Mouse (Mus musculus) gastrocnemius, adult 18-20 months (tissue): ENCODE data around the gene Fundc1. TPM values are rescaled to one million over a fixed set of nuclear protein-coding genes. Genes with fewer than 3 reads are reported as not detected.
"Not testable (repeated sequence)": the region's sequence is repeated elsewhere in the genome, so short reads cannot be mapped to it uniquely, and the experiment has no call there.

Experiments used
- DNase-seq: peaks from one replicate; pipeline ENCODE4 v3.0.0; 2021; ENCODE audit warnings: low spot score
- long read RNA-seq, 2 experiments: library from polyadenylated mRNA; stranded (forward); transcript quantifications; one replicate each; pipeline ENCODE4 v2.0.0; 2021
- total RNA-seq, 2 experiments: library from RNA; stranded (reverse); gene quantifications; 2 replicates each; pipeline ENCODE4 v1.2.3; 2021

Gene Fundc1
- total RNA-seq: 10 to 100 TPM; 27.6 to 34.6 TPM
- long read RNA-seq, experiment 1, transcript Fundc1-201 (5 exons, 1,983 nt): major isoform, 52 of 55 reads
- long read RNA-seq, experiment 1, partial matches to known transcripts: 0 of 55 reads
- long read RNA-seq, experiment 1, other reads (novel, unspliced or antisense): 1 of 55 reads
- long read RNA-seq, experiment 2, transcript Fundc1-201 (5 exons, 1,983 nt): major isoform, 59 of 61 reads
- long read RNA-seq, experiment 2, partial matches to known transcripts: 0 of 61 reads
- long read RNA-seq, experiment 2, other reads (novel, unspliced or antisense): 1 of 61 reads

DNA sequence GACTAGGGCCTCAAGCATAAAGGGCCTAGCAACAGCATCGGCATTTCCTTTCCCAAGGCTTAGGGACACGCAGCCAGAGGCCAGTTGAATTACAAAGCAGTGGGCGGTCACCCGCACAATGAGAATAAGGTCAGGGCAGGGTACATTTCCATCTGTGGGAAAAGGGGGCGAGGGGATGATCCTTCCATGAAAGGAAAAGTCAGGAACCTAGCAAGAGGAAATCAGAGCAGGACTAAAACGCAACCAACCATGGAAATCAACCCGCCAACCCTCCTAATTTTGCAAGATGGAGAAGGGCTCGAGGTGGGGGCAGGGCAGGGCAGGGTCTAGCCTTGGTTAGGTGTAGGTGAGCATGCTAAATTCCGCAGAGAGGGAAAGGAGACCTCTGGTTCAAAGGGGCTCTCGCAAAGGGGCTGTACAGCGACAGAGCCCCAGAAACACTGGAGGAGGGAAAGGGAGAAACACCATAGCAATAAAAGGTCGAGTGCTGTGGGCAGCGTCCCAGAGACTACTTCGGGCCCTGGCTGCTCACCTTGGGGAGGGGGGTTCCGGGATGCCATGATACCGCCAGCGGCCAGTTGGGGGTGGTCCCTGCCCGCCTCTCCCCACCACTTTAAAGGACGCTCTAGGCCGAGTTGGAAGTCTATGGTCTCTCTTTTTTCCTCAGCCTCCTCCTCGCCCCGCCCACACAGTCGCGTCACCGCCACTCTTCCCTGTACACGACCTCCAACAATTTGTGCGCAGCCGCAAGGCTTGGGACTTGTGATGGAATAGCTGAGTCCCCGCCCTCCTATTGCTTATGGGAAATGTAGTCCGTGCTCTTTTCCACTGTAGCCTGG lies at the start of gene Fundc1:
Gene Fundc1 (minus strand): TSS at position 705 of the 839 bp plus-strand sequence.
- peak; percentile 93 for DNase-seq

DNA sequence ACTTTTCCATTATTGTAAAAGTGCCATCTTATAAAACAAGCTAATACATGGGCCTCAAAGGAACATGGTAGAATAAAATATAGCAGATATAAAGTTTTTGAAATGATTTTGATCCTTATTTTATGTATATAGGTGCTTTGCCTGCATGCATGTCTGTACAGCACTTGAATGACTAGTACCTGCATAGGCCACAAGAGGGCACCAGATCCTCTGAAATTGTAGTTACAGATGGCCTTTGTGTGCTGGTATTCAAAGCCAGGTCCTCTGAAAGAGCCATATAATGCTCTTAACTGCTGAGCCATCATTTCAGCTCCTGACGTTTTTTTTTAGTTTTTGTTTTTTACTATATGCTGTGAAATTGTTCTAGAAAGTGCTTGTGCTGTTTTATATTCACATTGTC lies 39.1 kb upstream of the Fundc1 start:
- no peak for DNase-seq

DNA sequence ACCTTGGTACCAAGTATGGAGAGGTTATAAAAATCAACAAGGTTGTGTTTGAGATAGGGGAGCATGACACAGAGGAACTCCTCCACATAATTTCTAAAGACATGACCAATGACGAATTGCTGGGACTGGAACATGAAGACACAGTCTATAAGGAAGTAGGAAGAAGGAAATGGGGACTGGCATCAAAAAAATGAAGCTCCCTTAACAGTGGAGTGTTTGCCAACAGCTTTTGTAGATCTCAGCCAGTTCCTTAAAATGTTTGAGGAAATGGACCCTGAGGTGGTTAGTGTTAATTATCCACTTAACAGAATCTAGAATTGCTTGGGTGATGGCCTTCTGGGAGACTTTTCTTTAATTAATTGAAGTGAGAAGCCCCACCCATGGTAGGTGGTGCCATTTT lies 36.6 kb upstream of the Fundc1 start:
- DNase-seq: no peak

DNA sequence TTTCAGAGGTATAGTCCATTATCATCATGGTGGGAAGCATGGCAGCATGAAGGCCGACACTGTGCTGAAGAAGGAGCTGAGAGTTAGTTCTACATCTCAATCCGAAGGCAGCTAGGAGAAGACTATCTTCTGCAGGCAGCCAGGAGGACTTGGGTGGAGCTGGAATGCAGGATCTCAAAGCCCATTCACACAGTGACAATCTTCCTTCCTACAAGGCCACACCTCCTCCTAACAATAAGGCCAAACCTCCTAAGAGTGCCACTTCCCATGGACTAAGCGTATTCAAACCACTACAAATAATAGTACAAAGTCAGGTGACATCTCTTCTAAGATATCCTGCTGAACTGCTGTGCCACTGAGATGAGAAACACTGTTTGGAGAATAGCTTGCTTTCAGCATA lies 35.5 kb upstream of the Fundc1 start:
- no peak for DNase-seq

DNA sequence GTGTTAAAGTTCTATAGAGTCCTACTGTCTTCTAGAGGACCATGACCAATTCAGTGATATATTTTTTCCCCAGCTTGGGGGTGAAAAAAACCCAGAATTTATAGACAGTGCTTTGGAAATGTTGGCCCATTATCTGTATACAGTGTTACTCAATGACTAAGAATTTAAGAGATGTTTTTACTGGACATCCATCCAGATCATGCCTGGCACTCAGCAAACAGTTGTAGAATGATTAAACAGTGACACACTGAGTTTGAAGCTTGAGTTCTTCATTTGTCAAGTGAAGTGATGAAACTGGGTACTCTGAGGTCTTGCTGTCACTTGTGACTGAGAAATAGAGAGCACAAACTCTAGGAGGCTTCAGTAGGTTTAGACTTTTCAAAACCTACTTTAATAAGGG lies 21.2 kb upstream of the Fundc1 start:
- DNase-seq: no peak

DNA sequence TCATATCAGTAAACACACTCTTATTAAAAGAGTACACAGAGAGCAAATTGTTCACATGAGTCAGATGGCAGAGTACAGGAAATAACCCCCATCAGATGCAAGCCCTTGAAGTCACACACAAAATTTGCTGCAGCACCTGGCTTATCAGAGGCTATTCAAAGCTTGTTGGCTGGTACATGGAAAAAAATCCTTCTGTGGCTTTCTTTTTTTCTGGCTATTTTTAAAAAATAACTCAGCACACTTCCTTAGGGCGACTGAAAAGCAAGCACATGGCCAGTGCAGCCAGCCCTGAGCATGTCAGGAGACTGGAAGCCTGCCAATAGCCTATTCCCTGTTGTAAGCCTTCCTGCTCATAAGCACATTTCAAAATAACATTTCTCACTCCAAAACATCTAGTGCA lies 18.6 kb upstream of the Fundc1 start:
- DNase-seq: peak; percentile 62

DNA sequence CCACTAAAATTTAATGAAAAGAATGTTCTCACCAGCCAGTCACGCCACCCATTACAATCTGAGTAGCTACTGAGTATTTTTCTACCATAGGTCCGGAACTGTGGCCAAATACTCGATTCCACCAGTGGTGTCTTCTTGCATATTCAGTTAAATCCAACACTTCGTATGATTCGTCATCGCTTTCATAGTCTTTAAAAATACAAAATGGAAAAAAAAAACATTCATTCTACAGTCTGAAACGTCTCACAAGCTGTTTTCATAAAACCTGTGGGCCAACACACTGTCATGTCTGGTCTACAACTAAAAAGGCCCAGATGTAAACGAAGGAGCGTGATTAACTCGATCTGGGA lies 879 bp downstream of the Fundc1 start:
- DNase-seq: no peak

DNA sequence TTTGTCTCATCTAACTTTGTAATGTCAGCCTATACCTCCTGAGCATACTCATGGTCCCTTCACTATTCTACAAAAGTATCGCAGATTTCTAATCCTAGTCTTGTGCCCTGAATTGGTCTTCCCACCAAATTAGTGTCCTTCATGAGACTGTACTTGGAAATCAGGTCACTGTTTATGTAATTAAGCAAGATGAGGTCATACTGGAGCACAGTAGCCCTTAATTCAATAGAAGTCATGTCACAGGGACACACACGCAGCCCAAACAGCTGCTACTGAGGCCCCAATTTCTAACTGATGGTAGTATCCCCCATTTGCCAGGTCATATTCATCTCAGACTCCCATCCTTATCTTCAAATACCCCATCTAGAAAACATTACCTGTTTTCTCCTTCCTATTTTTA lies 3.5 kb downstream of the Fundc1 start:
- DNase-seq: no peak

DNA sequence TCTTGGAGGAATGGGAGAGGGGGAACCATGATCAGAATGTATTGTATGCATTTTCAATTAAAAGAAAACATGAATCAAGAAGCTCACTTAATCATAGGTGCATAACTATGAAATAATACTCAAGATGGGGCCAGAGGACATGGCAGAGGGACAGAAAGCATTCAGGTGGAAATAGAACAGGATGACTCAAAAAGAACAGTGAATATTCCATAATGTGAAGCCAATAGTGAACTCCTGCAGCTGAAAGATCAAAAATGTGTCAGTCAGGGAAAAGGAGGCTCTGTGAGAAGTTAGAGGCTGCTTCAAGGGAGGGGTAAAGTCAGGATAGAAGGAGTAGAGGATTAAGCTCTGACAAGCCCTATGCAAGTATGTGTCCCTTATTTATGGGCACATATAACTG lies 6.4 kb downstream of the Fundc1 start:
- no peak for DNase-seq

DNA sequence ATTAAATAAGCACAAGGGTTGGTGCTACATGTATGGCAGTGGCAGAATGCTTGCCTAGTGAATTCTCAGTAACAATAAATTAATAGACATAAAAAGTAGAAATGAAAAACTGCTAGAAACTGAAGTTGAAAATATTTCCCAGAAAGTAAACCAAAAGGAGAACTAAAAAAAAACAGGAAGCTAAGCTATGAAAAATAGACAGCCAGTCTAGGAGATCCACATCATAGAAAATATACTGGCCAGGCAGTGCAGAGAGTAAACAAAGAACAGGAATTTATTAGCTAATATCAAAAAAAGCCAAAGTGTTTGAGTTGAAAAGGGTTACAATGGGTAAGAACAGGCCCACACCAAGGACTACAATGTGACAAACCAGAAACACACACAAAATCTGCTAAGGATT lies 7.4 kb downstream of the Fundc1 start:
- no peak for DNase-seq

DNA sequence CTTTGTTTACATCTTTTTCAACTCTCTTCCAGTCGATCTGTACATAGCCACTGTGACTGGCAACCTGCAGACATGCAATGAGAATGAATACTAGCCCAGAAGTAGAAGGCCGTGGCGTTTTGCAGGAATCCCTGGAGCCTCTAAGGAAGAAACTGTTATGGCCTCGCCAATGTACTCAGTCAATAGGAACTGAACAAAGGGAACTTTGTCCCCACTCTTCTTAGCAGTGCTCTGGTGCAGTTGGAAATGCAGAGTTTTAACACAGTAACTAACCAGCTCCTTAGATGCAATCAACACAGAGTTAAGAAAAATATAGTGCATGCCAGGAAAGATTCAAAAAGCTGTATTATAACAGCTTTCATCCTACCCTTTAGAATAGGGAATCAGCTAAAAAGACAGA lies 13.4 kb downstream of the Fundc1 start:
- no peak for DNase-seq

DNA sequence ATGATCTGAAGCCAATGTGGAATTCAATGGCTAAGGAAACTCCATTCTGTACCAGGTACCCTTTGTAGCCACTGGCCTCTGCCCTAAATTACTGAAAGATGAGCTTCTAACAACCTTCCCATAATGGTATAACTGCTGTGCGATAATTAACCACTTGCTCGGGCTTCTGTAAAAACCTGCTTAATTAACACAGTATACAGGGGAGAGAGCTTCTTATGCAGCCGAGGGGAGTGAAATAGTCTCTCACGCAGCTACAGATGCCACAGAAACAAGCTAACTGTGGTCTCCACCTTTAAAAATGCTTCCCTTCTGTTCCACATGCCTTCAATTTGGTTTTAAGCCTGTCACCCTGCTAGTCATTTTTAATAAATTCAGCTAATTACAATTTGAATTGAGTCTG lies 17.6 kb downstream of the Fundc1 start:
- no peak for DNase-seq

DNA sequence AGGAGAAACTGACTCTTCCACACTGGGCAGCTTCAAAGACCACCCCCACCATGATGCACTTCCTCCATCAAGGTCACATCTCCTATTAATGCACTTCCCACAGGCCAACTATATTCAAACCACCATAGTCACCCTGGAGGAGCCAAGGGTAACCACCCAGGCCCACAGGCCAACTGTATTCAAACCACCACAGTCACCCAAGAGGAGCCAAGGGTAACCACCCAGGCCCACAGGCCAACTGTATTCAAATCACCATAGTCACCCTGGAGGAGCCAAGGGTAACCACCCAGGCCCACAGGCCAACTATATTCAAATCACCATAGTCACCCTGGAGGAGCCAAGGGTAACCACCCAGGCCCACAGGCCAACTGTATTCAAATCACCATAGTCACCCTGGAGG lies 20.5 kb downstream of the Fundc1 start:
- DNase-seq: not testable (repeated sequence)

DNA sequence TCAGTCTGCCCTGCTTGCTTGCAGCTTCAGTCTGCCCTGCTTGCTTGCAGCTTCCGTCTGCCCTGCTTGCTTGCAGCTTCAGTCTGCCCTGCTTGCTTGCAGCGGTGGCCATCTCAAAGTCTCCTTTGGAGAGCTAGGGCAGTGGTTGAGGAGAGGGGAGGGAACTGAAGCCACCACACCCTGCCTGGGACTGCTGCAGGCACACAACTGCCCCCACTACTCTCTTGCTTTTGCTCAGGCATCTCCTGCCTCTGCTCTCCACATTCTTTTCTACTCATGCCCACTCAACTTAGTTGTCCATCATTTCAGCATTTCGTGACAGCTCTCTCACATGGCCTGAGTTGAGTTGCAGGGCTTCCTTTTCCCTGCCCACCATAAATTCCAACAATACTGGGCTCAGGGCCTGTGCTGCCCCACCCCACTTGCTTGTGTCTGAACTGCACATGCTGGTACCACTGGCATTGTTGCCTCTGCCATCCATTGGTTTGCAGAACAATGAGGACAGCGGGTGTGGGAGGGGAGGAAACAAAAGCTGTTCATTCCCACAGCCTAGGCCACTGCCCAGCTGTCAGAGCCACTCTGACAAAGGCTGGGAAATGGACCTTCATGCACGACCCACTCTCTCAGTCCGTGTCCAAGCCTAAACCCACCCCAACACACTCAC lies 24.9 kb downstream of the Fundc1 start:
- DNase-seq: no peak

DNA sequence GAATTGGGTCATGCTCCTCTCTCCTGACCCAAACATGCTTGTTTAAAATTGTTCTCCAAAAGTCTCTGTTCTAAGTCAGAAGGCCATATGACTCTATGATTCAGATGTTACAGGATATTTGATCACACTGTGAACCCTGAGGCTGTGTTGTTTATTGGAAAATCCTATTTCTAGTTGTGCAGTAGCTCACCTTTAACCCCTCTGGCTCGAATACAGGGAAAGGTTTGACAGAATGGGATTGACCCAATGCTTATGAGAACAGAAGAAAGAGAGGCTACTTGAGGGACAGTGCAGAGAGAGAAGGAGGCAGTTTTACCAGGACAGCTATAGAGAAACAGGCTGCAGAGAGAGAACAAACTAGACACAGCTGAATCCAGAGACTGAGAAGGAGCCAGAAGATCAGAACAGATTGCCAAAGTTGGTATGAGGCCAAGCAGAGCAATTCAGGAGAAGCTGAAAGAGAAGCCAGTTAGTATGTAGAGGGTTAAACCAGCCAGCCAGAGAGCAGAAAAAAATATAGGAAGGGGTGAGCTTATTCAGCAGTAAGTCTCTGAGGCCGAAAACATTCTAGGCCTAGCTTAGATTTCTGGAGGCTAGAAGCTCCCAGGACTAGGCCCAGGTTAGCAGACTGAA lies 27.1 kb downstream of the Fundc1 start:
- DNase-seq: peak; percentile 20

DNA sequence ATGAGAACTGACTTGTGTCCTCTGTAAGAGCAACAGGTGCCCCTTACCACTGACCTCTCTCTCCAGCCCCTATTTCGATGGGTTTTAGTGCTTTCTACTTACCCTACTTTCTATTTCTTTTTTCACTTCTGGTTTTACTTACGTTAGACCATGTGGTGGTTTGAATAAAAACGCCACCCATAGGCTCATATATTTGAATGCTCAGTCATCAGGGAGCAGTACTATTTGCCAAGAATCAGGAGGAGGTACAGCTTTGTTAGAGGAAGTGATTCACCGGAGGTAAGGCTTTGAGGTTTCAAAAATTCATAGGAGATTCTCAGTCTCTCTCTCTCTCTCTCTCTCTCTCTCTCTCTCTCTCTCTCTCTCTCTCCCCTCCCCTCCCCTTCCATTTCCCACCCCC lies 34.4 kb downstream of the Fundc1 start:
- DNase-seq: no peak

DNA sequence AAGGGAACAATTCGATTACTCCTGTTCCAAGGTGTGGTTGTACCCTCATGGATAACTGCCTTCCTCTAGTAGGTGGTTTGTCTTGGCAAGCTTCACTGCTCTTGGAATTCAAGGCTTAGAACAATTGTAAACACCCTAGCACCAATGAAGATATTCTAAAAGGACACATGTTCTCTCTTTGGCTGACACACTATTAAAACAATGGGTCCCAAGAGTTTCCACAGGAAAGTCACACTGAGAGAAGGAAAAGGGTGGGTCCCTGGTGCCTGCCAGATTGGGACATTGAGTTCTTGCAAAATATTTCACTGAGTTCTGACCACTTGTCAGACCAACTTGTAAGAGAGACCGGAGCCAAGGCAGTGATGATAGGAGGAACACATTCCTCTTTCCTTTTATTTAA lies 45.1 kb downstream of the Fundc1 start:
- DNase-seq: peak; percentile 6

DNA sequence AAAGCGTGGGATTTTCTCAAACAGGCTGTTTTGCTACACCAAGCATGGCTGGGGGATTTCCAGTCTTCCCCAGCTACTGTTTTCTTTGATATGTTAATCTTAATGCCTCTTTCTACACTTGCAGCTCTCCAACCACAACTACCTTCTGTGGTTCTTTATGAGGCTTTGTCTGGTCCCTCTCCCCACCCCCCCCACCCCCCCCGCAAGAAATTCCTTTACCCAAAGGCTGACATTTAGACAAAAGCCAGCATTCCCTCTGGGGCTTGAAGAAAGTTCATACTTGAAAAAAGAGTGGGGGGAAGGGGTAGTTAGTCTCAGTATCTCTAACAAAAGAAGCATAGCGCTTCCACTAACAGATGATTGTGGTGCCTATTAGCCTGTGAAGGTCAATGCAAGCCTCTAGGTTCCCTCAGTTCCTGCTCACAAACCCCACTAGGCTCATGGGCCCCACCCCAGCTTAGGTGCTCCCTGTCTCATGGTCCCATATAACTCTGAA lies 50.9 kb downstream of the Fundc1 start:
- no peak for DNase-seq

DNA sequence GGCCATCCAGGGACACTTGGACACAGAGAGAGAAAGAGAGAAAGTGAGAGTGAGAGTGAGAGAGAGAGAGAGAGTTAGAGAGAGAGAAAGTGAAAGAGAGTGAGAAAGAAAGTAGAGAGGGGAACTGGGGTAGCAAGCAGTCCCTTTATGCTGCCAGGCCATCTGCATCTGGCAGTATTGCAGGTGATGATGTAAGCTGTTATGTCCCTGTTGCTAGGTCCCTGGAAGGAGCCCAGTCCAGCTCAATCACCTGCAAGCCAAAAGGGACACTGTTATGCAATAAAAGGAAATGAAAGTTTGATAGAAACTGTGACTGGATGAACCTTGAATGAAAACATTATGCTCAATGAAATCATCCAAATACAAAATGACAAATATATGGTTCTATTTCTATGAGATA lies 52.0 kb downstream of the Fundc1 start:
- DNase-seq: peak; percentile 52

DNA sequence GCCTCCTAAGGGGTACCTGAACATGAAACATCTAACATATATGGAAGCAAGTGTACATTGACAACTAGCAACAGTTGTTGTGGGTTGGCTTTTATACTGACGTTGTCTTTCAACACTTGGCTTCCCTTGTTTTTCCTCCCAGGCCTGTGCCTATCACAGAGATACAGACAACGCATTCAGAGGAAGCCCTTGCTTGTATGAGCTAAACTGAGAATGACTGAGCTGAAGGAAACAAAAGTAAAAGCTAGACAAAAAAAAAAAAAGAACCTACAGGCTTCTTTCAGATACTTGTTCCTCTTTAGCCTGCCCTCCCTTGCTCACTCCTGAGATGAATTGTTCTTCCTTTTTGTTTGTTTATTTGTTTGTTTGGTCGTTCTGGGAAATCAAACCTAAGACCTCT lies 58.1 kb downstream of the Fundc1 start:
- no peak for DNase-seq

DNA sequence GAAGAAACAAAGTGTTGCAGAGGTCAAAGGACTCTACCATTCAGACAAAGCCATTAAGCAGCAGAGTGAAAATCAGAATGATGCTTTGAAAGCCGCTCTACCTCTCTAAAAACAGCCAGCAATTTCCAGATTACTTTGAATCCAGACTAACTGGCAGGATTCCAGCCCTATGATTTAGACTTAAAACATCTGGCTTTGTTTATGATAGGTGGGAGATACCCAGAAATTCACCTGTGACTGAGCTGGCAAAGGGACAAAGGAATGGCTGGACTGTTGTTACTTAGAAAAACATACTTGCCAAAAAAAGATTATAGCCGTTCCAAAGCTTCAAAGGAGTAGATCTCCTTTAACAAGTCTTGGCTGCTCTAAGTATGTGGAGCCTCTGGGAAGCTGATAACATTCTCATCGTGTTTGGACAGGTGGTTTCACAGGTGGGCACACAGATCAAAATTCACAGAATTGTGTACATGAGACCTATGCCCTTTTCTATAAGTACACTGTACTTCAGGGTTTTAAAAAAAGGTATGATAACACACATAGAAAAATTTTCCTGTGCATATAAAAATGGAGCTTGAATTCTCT lies 60.0 kb downstream of the Fundc1 start:
- DNase-seq: no peak
